Mouse (Mus musculus): ENCODE data around the gene Setx. TPM values are rescaled to one million over a fixed set of nuclear protein-coding genes. Genes with fewer than 3 reads are reported as not detected.
A peak's percentile ranks its signal among the peaks of the same experiment; 100 is the strongest.

The Setx gene
- total and polyA plus RNA-seq, 3 experiments: 13.1 to 23.8 (median 22.5) TPM

GRCm38 (mm10) chr2:29196844-29197243, 72.9 kb downstream of the Setx start:
- TF ChIP-seq CHD2 (IDR thresholded peaks at IDR 0.05; ENCODE audit: low read length): no peak
- TF ChIP-seq TBP (IDR thresholded peaks at IDR 0.05; ENCODE audit: low read depth, low read length): no peak
- TF ChIP-seq KAT2A (conservative IDR thresholded peaks at IDR 0.05; ENCODE audit: low read depth, low read length): no peak
- no peak for TF ChIP-seq MAX (IDR thresholded peaks at IDR 0.05; ENCODE audit: low read length)
- no peak for TF ChIP-seq ZMIZ1 (IDR thresholded peaks at IDR 0.05; ENCODE audit: low read depth, low read length)
- TF ChIP-seq POLR2AphosphoS5 (IDR thresholded peaks at IDR 0.05; ENCODE audit: borderline replicate concordance, low read depth, low read length): no peak
- no peak for TF ChIP-seq MAFK (IDR thresholded peaks at IDR 0.05; ENCODE audit: borderline replicate concordance, low read depth, low read length)
- TF ChIP-seq POLR2AphosphoS2 (IDR thresholded peaks at IDR 0.05; ENCODE audit: low read length): no peak
- no peak for TF ChIP-seq SMC3 (IDR thresholded peaks at IDR 0.05; ENCODE audit: low read depth, low read length)
- TF ChIP-seq USF1 (IDR thresholded peaks at IDR 0.05; ENCODE audit: low read depth, low read length): no peak
- TF ChIP-seq CHD1 (IDR thresholded peaks at IDR 0.05; ENCODE audit: low read depth, low read length): no peak
- no peak for TF ChIP-seq MYB (IDR thresholded peaks at IDR 0.05; ENCODE audit: low read depth, low read length)
- TF ChIP-seq SIN3A (IDR thresholded peaks at IDR 0.05; ENCODE audit: low read length): no peak
- no peak for DNase-seq (ENCODE audit: low read depth, low spot score)
- Histone ChIP-seq H3K79me2 (ENCODE audit: control insufficient read depth, insufficient read depth, low read length, poor library complexity) (no peaks in the 10 kb centered on the region), H3K9me3 (replicated peaks; ENCODE audit: insufficient read depth, low read length) (no peaks in the 10 kb centered on the region), H3K4me3 (ENCODE audit: control insufficient read depth in 1 of 2, insufficient read depth in 1 of 2, low read depth in 2 of 2, low read length in 2 of 2) (no peak overlapping the region), H3K9ac (ENCODE audit: control insufficient read depth, low read depth, low read length, poor library complexity, severe bottlenecking) (no peak overlapping the region), H3K36me3 (ENCODE audit: control insufficient read depth in 1 of 2, insufficient read depth in 2 of 2, low read length in 2 of 2) (no peaks in the 10 kb centered on the region), H3K27me3 (ENCODE audit: control insufficient read depth in 1 of 2, insufficient read depth in 2 of 2, low read length in 2 of 2) (no peaks in the 10 kb centered on the region), H3K27ac (ENCODE audit: control insufficient read depth, low read depth, low read length) (no peak overlapping the region), H3K4me1 (ENCODE audit: control insufficient read depth in 1 of 2, insufficient read depth in 2 of 2, low read length in 2 of 2) (no peaks in the 10 kb centered on the region)

DNA sequence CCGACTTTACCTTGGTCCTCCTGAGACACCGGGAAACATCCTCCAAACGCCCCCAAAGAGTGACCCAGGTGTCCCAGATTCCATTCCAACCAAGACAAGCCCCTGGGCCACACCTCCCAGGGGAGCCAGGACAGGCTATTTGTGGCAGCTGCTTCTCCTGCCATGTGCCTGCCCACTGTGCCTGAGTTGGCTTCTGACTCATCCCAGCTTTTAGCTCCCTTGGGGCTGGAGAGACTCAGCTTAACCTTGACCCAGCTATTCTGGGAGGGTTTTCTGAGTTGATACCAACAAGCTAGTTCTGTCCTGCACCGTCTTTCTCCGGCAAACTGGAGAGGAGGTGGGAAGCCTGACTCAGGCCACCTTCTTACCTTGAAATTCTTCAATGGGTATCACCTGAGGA, 74.5 kb downstream of the Setx start:
- no peak for DNase-seq (ENCODE audit: low read depth, low spot score)
- H3K27me3 ChIP-seq (ENCODE audit: control insufficient read depth in 1 of 2, insufficient read depth in 2 of 2, low read length in 2 of 2): no peaks in the 10 kb centered on the region

GRCm38 (mm10) chr2:29199909-29200308, 75.9 kb downstream of the Setx start:
- H3K4me1 ChIP-seq (ENCODE audit: control insufficient read depth in 1 of 2, insufficient read depth in 2 of 2, low read length in 2 of 2): no peaks in the 10 kb centered on the region
- H3K27me3 ChIP-seq (ENCODE audit: control insufficient read depth in 1 of 2, insufficient read depth in 2 of 2, low read length in 2 of 2): no peaks in the 10 kb centered on the region
- peak; percentile 70 for DNase-seq (ENCODE audit: low read depth, low spot score)
- no peak overlapping the region for H3K27ac ChIP-seq (ENCODE audit: control insufficient read depth, low read depth, low read length)
- H3K4me3 ChIP-seq (ENCODE audit: control insufficient read depth in 1 of 2, insufficient read depth in 1 of 2, low read depth in 2 of 2, low read length in 2 of 2): no peak overlapping the region
- H3K36me3 ChIP-seq (ENCODE audit: control insufficient read depth in 1 of 2, insufficient read depth in 2 of 2, low read length in 2 of 2): no peaks in the 10 kb centered on the region
- H3K79me2 ChIP-seq (ENCODE audit: control insufficient read depth, insufficient read depth, low read length, poor library complexity): no peaks in the 10 kb centered on the region
- no peaks in the 10 kb centered on the region for H3K9me3 ChIP-seq (replicated peaks; ENCODE audit: insufficient read depth, low read length)
- no peak overlapping the region for H3K9ac ChIP-seq (ENCODE audit: control insufficient read depth, low read depth, low read length, poor library complexity, severe bottlenecking)
- TF ChIP-seq RAD21 (IDR thresholded peaks at IDR 0.05; ENCODE audit: low read depth, low read length) (peak; percentile 70), ELF1 (IDR thresholded peaks at IDR 0.05; ENCODE audit: low read depth, low read length) (no peak), GABPA (IDR thresholded peaks at IDR 0.05; ENCODE audit: low read depth, low read length) (no peak), NRF1 (IDR thresholded peaks at IDR 0.05; ENCODE audit: insufficient read depth, low read depth, low read length, poor library complexity, severe bottlenecking) (no peak), EP300 (IDR thresholded peaks at IDR 0.05; ENCODE audit: low read depth in 1 of 2, low read length in 2 of 2) (no peak), ZNF384 (IDR thresholded peaks at IDR 0.05; ENCODE audit: low read depth, low read length) (no peak), MXI1 (IDR thresholded peaks at IDR 0.05; ENCODE audit: low read depth, low read length) (no peak), NELFE (IDR thresholded peaks at IDR 0.05; ENCODE audit: low read depth, low read length) (no peak), RCOR1 (IDR thresholded peaks at IDR 0.05; ENCODE audit: low read depth, low read length) (no peak), ZC3H11A (IDR thresholded peaks at IDR 0.05; ENCODE audit: low read depth, low read length) (peak; percentile 57), GATA1 (IDR thresholded peaks at IDR 0.05; ENCODE audit: low read depth, low read length) (no peak), JUND (IDR thresholded peaks at IDR 0.05; ENCODE audit: low read depth, low read length) (no peak), MYB (IDR thresholded peaks at IDR 0.05; ENCODE audit: low read depth, low read length) (no peak)

More for the DNA sequence above, 74.5 kb downstream of the Setx start:
- H3K4me1 ChIP-seq (ENCODE audit: control insufficient read depth in 1 of 2, insufficient read depth in 2 of 2, low read length in 2 of 2): no peaks in the 10 kb centered on the region
- H3K79me2 ChIP-seq (ENCODE audit: control insufficient read depth, insufficient read depth, low read length, poor library complexity): no peaks in the 10 kb centered on the region
- H3K36me3 ChIP-seq (ENCODE audit: control insufficient read depth in 1 of 2, insufficient read depth in 2 of 2, low read length in 2 of 2): no peaks in the 10 kb centered on the region
- H3K9ac ChIP-seq (ENCODE audit: control insufficient read depth, low read depth, low read length, poor library complexity, severe bottlenecking): no peak overlapping the region
- H3K9me3 ChIP-seq (replicated peaks; ENCODE audit: insufficient read depth, low read length): no peaks in the 10 kb centered on the region
- H3K4me3 ChIP-seq (ENCODE audit: control insufficient read depth in 1 of 2, insufficient read depth in 1 of 2, low read depth in 2 of 2, low read length in 2 of 2): no peak overlapping the region
- no peak overlapping the region for H3K27ac ChIP-seq (ENCODE audit: control insufficient read depth, low read depth, low read length)
- TF ChIP-seq ELF1 (IDR thresholded peaks at IDR 0.05; ENCODE audit: low read depth, low read length) (no peak), ZKSCAN1 (IDR thresholded peaks at IDR 0.05; ENCODE audit: low read depth, low read length) (no peak), GABPA (IDR thresholded peaks at IDR 0.05; ENCODE audit: low read depth, low read length) (no peak), ZNF384 (IDR thresholded peaks at IDR 0.05; ENCODE audit: low read depth, low read length) (no peak), UBTF (IDR thresholded peaks at IDR 0.05; ENCODE audit: borderline replicate concordance, insufficient read depth, low read depth, low read length) (no peak), USF2 (IDR thresholded peaks at IDR 0.05; ENCODE audit: borderline replicate concordance in 1 of 2, insufficient read depth in 1 of 2, low read depth in 1 of 2, low read length in 2 of 2) (no peak), SMC3 (IDR thresholded peaks at IDR 0.05; ENCODE audit: low read depth, low read length) (no peak), MYB (IDR thresholded peaks at IDR 0.05; ENCODE audit: low read depth, low read length) (no peak), TAL1 (IDR thresholded peaks at IDR 0.05; ENCODE audit: low read length) (no peak), E2F4 (IDR thresholded peaks at IDR 0.05; ENCODE audit: borderline replicate concordance, low read depth, low read length) (no peak)
